Comparison of ENCODE assay signal across 8 mouse cellular contexts in genomic region chr10:81297246-81297645, GRCm38 (mm10). TPM values are rescaled to one million over a fixed set of nuclear protein-coding genes. Genes with fewer than 3 reads are reported as not detected.
DNase-seq lines count a peak whose midpoint lies in the region; ATAC-seq lines count a peak whose summit lies in the region.

No protein-coding gene starts in this region.

- no peak for ATAC-seq in hindbrain, embryonic 15.5 days (ENCODE audit: low FRiP score, low read depth)
- ATAC-seq in hindbrain, embryonic 14.5 days (ENCODE audit: low FRiP score): no peak

- no peak overlapping the region for H3K4me2 ChIP-seq in hindbrain, embryonic 15.5 days
- no peak overlapping the region for H3K4me2 ChIP-seq in hindbrain, embryonic 14.5 days (replicated peaks)

- H3K27me3 ChIP-seq in hindbrain, embryonic 15.5 days: no peaks in the 10 kb centered on the region
- no peaks in the 10 kb centered on the region for H3K27me3 ChIP-seq in hindbrain, embryonic 14.5 days (ENCODE audit: control insufficient read depth, insufficient read depth, low read length)

- H3K4me1 ChIP-seq in hindbrain, embryonic 15.5 days (replicated peaks): peaks cover 42% of the 10 kb centered on the region
- H3K4me1 ChIP-seq in hindbrain, embryonic 14.5 days (replicated peaks; ENCODE audit: control insufficient read depth, insufficient read depth, low read length): peaks cover 17% of the 10 kb centered on the region
- peaks cover 42% of the 10 kb centered on the region for H3K4me1 ChIP-seq in brown adipose tissue, adult 24 weeks (ENCODE audit: control insufficient read depth, insufficient read depth, insufficient read length, low read length)

- no peak overlapping the region for H3K9ac ChIP-seq in hindbrain, embryonic 15.5 days
- no peak overlapping the region for H3K9ac ChIP-seq in hindbrain, embryonic 14.5 days

- H3K79me2 ChIP-seq in macrophage (ENCODE audit: inconsistent target): peaks cover 91% of the 10 kb centered on the region

- H3K36me3 ChIP-seq in hindbrain, embryonic 15.5 days: no peaks in the 10 kb centered on the region
- no peaks in the 10 kb centered on the region for H3K36me3 ChIP-seq in hindbrain, embryonic 14.5 days (replicated peaks; ENCODE audit: control insufficient read depth, insufficient read depth)
- no peaks in the 10 kb centered on the region for H3K36me3 ChIP-seq in macrophage (ENCODE audit: inconsistent target)

- WGBS in hindbrain, embryonic 15.5 days: 86% methylated on average over 6 of the region's 6 CpGs
- 85% methylated on average over 6 of the region's 6 CpGs for WGBS in hindbrain, embryonic 14.5 days
- 22% methylated on average over 6 of the region's 6 CpGs for WGBS in macrophage (ENCODE audit: missing documents)

- no peak overlapping the region for H3K4me3 ChIP-seq in hindbrain, embryonic 15.5 days
- H3K4me3 ChIP-seq in hindbrain, embryonic 14.5 days (replicated peaks; ENCODE audit: low read length): no peak overlapping the region
- H3K4me3 ChIP-seq in brown adipose tissue, adult 24 weeks (ENCODE audit: insufficient read depth, low read depth, low read length): peak overlapping the region; percentile 56
- H3K4me3 ChIP-seq in macrophage (ENCODE audit: inconsistent target): peak overlapping the region; percentile 20; the same call in 1 of the 2 replicates

- DNase-seq in hindbrain, embryonic 14.5 days (ENCODE audit: low spot score): no peak
- DNase-seq in B cell, adult 2 months: peak; percentile 78
- DNase-seq in adrenal gland, adult 2 months: no peak
- DNase-seq in adrenal gland, postnatal 36 days: no peak
- no peak for DNase-seq in frontal cortex, postnatal 14 days (ENCODE audit: low spot score in 2 of 2)

- H3K9me3 ChIP-seq in hindbrain, embryonic 15.5 days: no peaks in the 10 kb centered on the region
- no peaks in the 10 kb centered on the region for H3K9me3 ChIP-seq in hindbrain, embryonic 14.5 days (ENCODE audit: control insufficient read depth, low read length)

- 0 out of 2 replicates have a peak overlapping the region, but pooled peaks have one; percentile 28 for H3K27ac ChIP-seq in hindbrain, embryonic 15.5 days (replicated peaks)
- H3K27ac ChIP-seq in hindbrain, embryonic 14.5 days: no peak overlapping the region
- peak overlapping the region; percentile 99 for H3K27ac ChIP-seq in brown adipose tissue, adult 24 weeks (replicated peaks; ENCODE audit: low read depth, low read length)
- peak overlapping the region; percentile 99 for H3K27ac ChIP-seq in macrophage

RNA-seq across cellular contexts. Expression of gene Pip5k1c, which starts 4.5 kb away (rescaled TPM):
- polyA plus RNA-seq in hindbrain, embryonic 15.5 days (2015; fragmentation: Nextera tagmentation; extraction: Ambion mirVana): 130 and 151 TPM in 2 replicates
- polyA plus RNA-seq in hindbrain, embryonic 14.5 days (2014; fragmentation: Nextera tagmentation; extraction: Ambion mirVana): 137 and 151 TPM in 2 replicates
- polyA plus RNA-seq in brown adipose tissue, adult 24 weeks (2012; ENCODE audit: insufficient read depth, insufficient read length, missing spikeins): 10.6 and 12.4 TPM in 2 replicates
- 100 to 1,000 TPM in 24 of 26 experiments, 10 to 100 TPM in 2; 39.6 to 234 (median 132) TPM for total RNA-seq in macrophage (2018; cell fraction: chromatin; rRNA removed)
- total RNA-seq in macrophage (2018; cell fraction: cytosol; rRNA removed): 100 to 1,000 TPM in 10 of 26 experiments, 10 to 100 TPM in 16; 63.7 to 115 (median 91.8) TPM
- 100 to 1,000 TPM in 17 of 26 experiments, 10 to 100 TPM in 9; 68.2 to 171 (median 103) TPM for total RNA-seq in macrophage (2018; cell fraction: nucleus; rRNA removed)
- polyA plus RNA-seq in macrophage (2018): 63.2 to 85.8 TPM (median 77.1 TPM) in 3 replicates
- total RNA-seq in adrenal gland, adult 2 months (2021): 10 to 100 TPM; 34.3 to 44.6 TPM
- polyA plus RNA-seq in adrenal gland, adult 2 months (2012; rRNA removed): 71.0 and 72.8 TPM in 2 replicates
- 10 to 100 TPM; 37.2 to 40.9 TPM for total RNA-seq in adrenal gland, postnatal 36 days (2021)

RNA-seq across cellular contexts. Expression of gene Tjp3, which starts 5.9 kb away (rescaled TPM):
- polyA plus RNA-seq in hindbrain, embryonic 15.5 days (2015; fragmentation: Nextera tagmentation; extraction: Ambion mirVana): 5.9 and 6.2 TPM in 2 replicates
- polyA plus RNA-seq in hindbrain, embryonic 14.5 days (2014; fragmentation: Nextera tagmentation; extraction: Ambion mirVana): 3.9 and 6.0 TPM in 2 replicates
- polyA plus RNA-seq in brown adipose tissue, adult 24 weeks (2012; ENCODE audit: insufficient read depth, insufficient read length, missing spikeins): 1.6 TPM in 1 of 2 replicates, not detected in the other
- 10 to 100 TPM in 7 of 26 experiments, 1 to 10 TPM in 18, under 1 TPM in 1; 0.75 to 37.3 (median 7.3) TPM for total RNA-seq in macrophage (2018; cell fraction: chromatin; rRNA removed)
- total RNA-seq in macrophage (2018; cell fraction: cytosol; rRNA removed): 1 to 10 TPM; 1.1 to 6.3 (median 2.9) TPM
- 10 to 100 TPM in 2 of 26 experiments, 1 to 10 TPM in 23, under 1 TPM in 1; 0.63 to 11.8 (median 3.8) TPM for total RNA-seq in macrophage (2018; cell fraction: nucleus; rRNA removed)
- 1.7 to 4.2 TPM (median 3.3 TPM) in 3 replicates for polyA plus RNA-seq in macrophage (2018)
- under 1 TPM; 0.41 to 0.92 TPM for total RNA-seq in adrenal gland, adult 2 months (2021)
- 0.52 and 0.72 TPM in 2 replicates for polyA plus RNA-seq in adrenal gland, adult 2 months (2012; rRNA removed)
- total RNA-seq in adrenal gland, postnatal 36 days (2021): under 1 TPM; 0.23 to 0.26 TPM

RNA-seq across cellular contexts. Expression of gene Cactin, which starts 23.7 kb away (rescaled TPM):
- polyA plus RNA-seq in hindbrain, embryonic 15.5 days (2015; fragmentation: Nextera tagmentation; extraction: Ambion mirVana): 33.8 and 35.1 TPM in 2 replicates
- polyA plus RNA-seq in hindbrain, embryonic 14.5 days (2014; fragmentation: Nextera tagmentation; extraction: Ambion mirVana): 18.7 and 20.6 TPM in 2 replicates
- 8.4 and 9.6 TPM in 2 replicates for polyA plus RNA-seq in brown adipose tissue, adult 24 weeks (2012; ENCODE audit: insufficient read depth, insufficient read length, missing spikeins)
- 10 to 100 TPM in 25 of 26 experiments, 1 to 10 TPM in 1; 9.3 to 34.2 (median 20.3) TPM for total RNA-seq in macrophage (2018; cell fraction: chromatin; rRNA removed)
- total RNA-seq in macrophage (2018; cell fraction: cytosol; rRNA removed): 10 to 100 TPM; 10.7 to 19.0 (median 16.9) TPM
- 10 to 100 TPM; 10.9 to 30.3 (median 17.6) TPM for total RNA-seq in macrophage (2018; cell fraction: nucleus; rRNA removed)
- polyA plus RNA-seq in macrophage (2018): 14.4 to 21.3 TPM (median 15.1 TPM) in 3 replicates
- 10 to 100 TPM; 32.6 to 40.3 TPM for total RNA-seq in adrenal gland, adult 2 months (2021)
- polyA plus RNA-seq in adrenal gland, adult 2 months (2012; rRNA removed): 35.5 and 37.4 TPM in 2 replicates
- total RNA-seq in adrenal gland, postnatal 36 days (2021): 10 to 100 TPM; 37.9 to 39.1 TPM

RNA-seq across cellular contexts. Expression of gene Apba3, which starts 30.5 kb away (rescaled TPM):
- polyA plus RNA-seq in hindbrain, embryonic 15.5 days (2015; fragmentation: Nextera tagmentation; extraction: Ambion mirVana): 38.3 and 38.6 TPM in 2 replicates
- polyA plus RNA-seq in hindbrain, embryonic 14.5 days (2014; fragmentation: Nextera tagmentation; extraction: Ambion mirVana): 26.4 and 31.5 TPM in 2 replicates
- polyA plus RNA-seq in brown adipose tissue, adult 24 weeks (2012; ENCODE audit: insufficient read depth, insufficient read length, missing spikeins): 59.5 and 82.7 TPM in 2 replicates
- 10 to 100 TPM; 10.4 to 52.3 (median 28.9) TPM for total RNA-seq in macrophage (2018; cell fraction: chromatin; rRNA removed)
- total RNA-seq in macrophage (2018; cell fraction: cytosol; rRNA removed): 10 to 100 TPM; 16.1 to 31.6 (median 19.8) TPM
- total RNA-seq in macrophage (2018; cell fraction: nucleus; rRNA removed): 10 to 100 TPM in 24 of 26 experiments, 1 to 10 TPM in 2; 7.3 to 38.0 (median 21.2) TPM
- 9.8 to 31.4 TPM (median 19.8 TPM) in 3 replicates for polyA plus RNA-seq in macrophage (2018)
- 100 to 1,000 TPM in 1 of 2 experiments, 10 to 100 TPM in 1; 83.5 to 121 TPM for total RNA-seq in adrenal gland, adult 2 months (2021)
- 165 and 188 TPM in 2 replicates for polyA plus RNA-seq in adrenal gland, adult 2 months (2012; rRNA removed)
- 100 to 1,000 TPM in 1 of 2 experiments, 10 to 100 TPM in 1; 78.8 to 109 TPM for total RNA-seq in adrenal gland, postnatal 36 days (2021)

RNA-seq across cellular contexts. Expression of gene Mrpl54, which starts 30.5 kb away (rescaled TPM):
- 121 and 144 TPM in 2 replicates for polyA plus RNA-seq in hindbrain, embryonic 15.5 days (2015; fragmentation: Nextera tagmentation; extraction: Ambion mirVana)
- 136 and 142 TPM in 2 replicates for polyA plus RNA-seq in hindbrain, embryonic 14.5 days (2014; fragmentation: Nextera tagmentation; extraction: Ambion mirVana)
- polyA plus RNA-seq in brown adipose tissue, adult 24 weeks (2012; ENCODE audit: insufficient read depth, insufficient read length, missing spikeins): 122 and 144 TPM in 2 replicates
- 10 to 100 TPM in 19 of 26 experiments, 1 to 10 TPM in 7; 6.0 to 21.6 (median 12.7) TPM for total RNA-seq in macrophage (2018; cell fraction: chromatin; rRNA removed)
- 100 to 1,000 TPM in 1 of 26 experiments, 10 to 100 TPM in 25; 68.1 to 101 (median 82.8) TPM for total RNA-seq in macrophage (2018; cell fraction: cytosol; rRNA removed)
- total RNA-seq in macrophage (2018; cell fraction: nucleus; rRNA removed): 10 to 100 TPM; 10.4 to 36.7 (median 20.6) TPM
- 39.4 to 78.9 TPM (median 55.8 TPM) in 3 replicates for polyA plus RNA-seq in macrophage (2018)
- 100 to 1,000 TPM; 123 to 131 TPM for total RNA-seq in adrenal gland, adult 2 months (2021)
- polyA plus RNA-seq in adrenal gland, adult 2 months (2012; rRNA removed): 193 and 221 TPM in 2 replicates
- total RNA-seq in adrenal gland, postnatal 36 days (2021): 100 to 1,000 TPM; 121 to 141 TPM

Comparison
In these comparisons a context has a peak if more than half of its experiments do, and no peak if none do; other contexts are left out.
1. H3K4me3 ChIP-seq: peak in brown adipose tissue, adult 24 weeks (single experiment) and macrophage (single experiment); none in hindbrain, embryonic 15.5 days (single experiment) and hindbrain, embryonic 14.5 days (single experiment).
2. DNase-seq: peak in B cell, adult 2 months (2 of 2); none in hindbrain, embryonic 14.5 days (single experiment), adrenal gland, adult 2 months (single experiment), adrenal gland, postnatal 36 days (0 of 2) and frontal cortex, postnatal 14 days (0 of 2).